7 mouse cellular contexts compared by ENCODE assay signal in the genomic region with DNA sequence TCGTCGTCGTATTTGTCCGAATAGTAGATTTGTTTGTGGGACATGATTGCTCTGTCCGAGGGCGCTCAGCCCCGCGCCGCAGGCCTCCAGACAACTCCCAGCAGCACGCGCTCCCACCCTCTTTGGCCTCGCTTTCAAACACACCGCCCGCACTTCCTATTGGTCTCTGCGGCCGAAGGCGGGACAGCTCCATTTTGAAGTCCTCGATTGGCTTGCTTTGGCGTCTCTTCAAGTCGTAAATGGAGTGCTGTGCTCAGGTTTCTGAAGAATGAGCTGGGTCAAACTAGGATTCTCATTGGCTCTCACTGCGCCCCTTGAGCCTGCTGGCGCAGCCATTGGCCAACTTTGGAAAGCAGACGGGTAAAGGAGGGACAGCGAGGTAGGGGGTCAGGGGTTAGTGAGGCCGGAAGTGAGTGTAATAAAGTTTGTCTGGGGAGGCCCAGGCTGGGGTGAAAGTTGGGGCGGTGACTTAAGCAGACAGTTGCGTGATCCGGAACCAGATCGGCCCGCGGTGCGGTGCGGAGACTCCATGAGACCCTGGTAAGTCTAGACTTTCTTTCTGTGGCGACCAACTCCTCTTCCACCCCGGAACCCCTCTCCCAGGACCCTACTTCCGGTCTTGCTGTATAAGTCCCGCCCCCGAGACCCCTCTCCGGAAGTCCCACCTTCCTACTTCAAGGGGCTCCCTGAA. TPM values are rescaled to one million over a fixed set of nuclear protein-coding genes. Genes with fewer than 3 reads are reported as not detected.
DNase-seq lines count a peak whose midpoint lies in the region; ATAC-seq lines count a peak whose summit lies in the region.

A gene (minus strand): TSS at position 214 of the 691 bp plus-strand sequence.
A gene (plus strand): TSS at position 274 of the 691 bp plus-strand sequence.

- peak within 1 kb of the TSS; percentile 97 for H3K27ac ChIP-seq in embryonic facial prominence, embryonic 12.5 days
- peak within 1 kb of the TSS; percentile 92 for H3K27ac ChIP-seq in limb, embryonic 11.5 days (replicated peaks; ENCODE audit: low read depth, low read length)
- peak within 1 kb of the TSS; percentile 77 for H3K27ac ChIP-seq in midbrain, embryonic 14.5 days (replicated peaks; ENCODE audit: low read depth, low read length)

- peak; percentile 89 for DNase-seq in adrenal gland, postnatal 25 days
- peak; percentile 100 for DNase-seq in heart, adult 11 months
- peak; percentile 90 for DNase-seq in kidney, adult 18-20 months
- peak; percentile 97 for DNase-seq in limb, embryonic 11.5 days (ENCODE audit: low spot score)
- peak; percentile 97 for DNase-seq in midbrain, embryonic 14.5 days
- DNase-seq in spleen, adult 18-20 months = peak; percentile 80 to 84

- peak; percentile 91 for ATAC-seq in embryonic facial prominence, embryonic 12.5 days (ENCODE audit: insufficient number of reproducible peaks, insufficient read depth, low FRiP score, low TSS enrichment)
- ATAC-seq in limb, embryonic 11.5 days (ENCODE audit: insufficient number of reproducible peaks, low FRiP score, low TSS enrichment, low read depth) = peak; percentile 92
- ATAC-seq in midbrain, embryonic 14.5 days (ENCODE audit: low FRiP score, low TSS enrichment) = peak; percentile 96

- H3K4me2 ChIP-seq in embryonic facial prominence, embryonic 12.5 days (replicated peaks) = peak within 1 kb of the TSS; percentile 87
- H3K4me2 ChIP-seq in limb, embryonic 11.5 days (ENCODE audit: low read depth, severe bottlenecking) = peak within 1 kb of the TSS; percentile 90
- peak within 1 kb of the TSS; percentile 93 for H3K4me2 ChIP-seq in midbrain, embryonic 14.5 days (ENCODE audit: low read length)

- H3K9ac ChIP-seq in embryonic facial prominence, embryonic 12.5 days = peak within 1 kb of the TSS; percentile 72
- H3K9ac ChIP-seq in limb, embryonic 11.5 days (ENCODE audit: low read length) = peak within 1 kb of the TSS; percentile 61
- peak within 1 kb of the TSS; percentile 58 for H3K9ac ChIP-seq in midbrain, embryonic 14.5 days (replicated peaks; ENCODE audit: low read length)

- H3K27me3 ChIP-seq in embryonic facial prominence, embryonic 12.5 days = no peaks in the 10 kb centered on the region
- no peaks in the 10 kb centered on the region for H3K27me3 ChIP-seq in limb, embryonic 11.5 days (ENCODE audit: control insufficient read depth, insufficient read depth, low read length)
- no peaks in the 10 kb centered on the region for H3K27me3 ChIP-seq in midbrain, embryonic 14.5 days (ENCODE audit: control insufficient read depth, insufficient read depth, low read length)

- no peaks in the 10 kb centered on the region for H3K9me3 ChIP-seq in embryonic facial prominence, embryonic 12.5 days
- no peaks in the 10 kb centered on the region for H3K9me3 ChIP-seq in limb, embryonic 11.5 days (ENCODE audit: control insufficient read depth, low read length)
- H3K9me3 ChIP-seq in midbrain, embryonic 14.5 days (ENCODE audit: control insufficient read depth, low read length) = no peaks in the 10 kb centered on the region

- peaks cover 31% of the 10 kb centered on the region for H3K36me3 ChIP-seq in embryonic facial prominence, embryonic 12.5 days
- H3K36me3 ChIP-seq in limb, embryonic 11.5 days (ENCODE audit: control insufficient read depth, insufficient read depth, low read length) = peaks cover 20% of the 10 kb centered on the region
- H3K36me3 ChIP-seq in midbrain, embryonic 14.5 days (ENCODE audit: control insufficient read depth, insufficient read depth, low read length) = peaks cover 6% of the 10 kb centered on the region

- H3K4me3 ChIP-seq in embryonic facial prominence, embryonic 12.5 days = peak within 1 kb of the TSS; percentile 65
- peak within 1 kb of the TSS; percentile 70 for H3K4me3 ChIP-seq in limb, embryonic 11.5 days (ENCODE audit: low read depth, low read length)
- peak within 1 kb of the TSS; percentile 56 for H3K4me3 ChIP-seq in midbrain, embryonic 14.5 days (replicated peaks; ENCODE audit: low read depth, low read length)

- WGBS in embryonic facial prominence, embryonic 12.5 days = under 1% methylated on average over 39 of the region's 39 CpGs
- under 1% methylated on average over 39 of the region's 39 CpGs for WGBS in limb, embryonic 11.5 days
- under 1% methylated on average over 39 of the region's 39 CpGs for WGBS in midbrain, embryonic 14.5 days

- H3K4me1 ChIP-seq in embryonic facial prominence, embryonic 12.5 days = peaks cover 40% of the 10 kb centered on the region
- H3K4me1 ChIP-seq in limb, embryonic 11.5 days (ENCODE audit: control insufficient read depth, insufficient read depth, low read length) = peaks cover 33% of the 10 kb centered on the region
- H3K4me1 ChIP-seq in midbrain, embryonic 14.5 days (ENCODE audit: control insufficient read depth, insufficient read depth, low read length) = peaks cover 22% of the 10 kb centered on the region

RNA-seq across cellular contexts. Expression of the first gene that starts in this region (rescaled TPM):
- total RNA-seq in adrenal gland, postnatal 25 days (2021) = 24.8 and 26.2 TPM in 2 replicates
- polyA plus RNA-seq in embryonic facial prominence, embryonic 12.5 days (2016; fragmentation: Nextera tagmentation; extraction: Ambion mirVana) = 480 and 499 TPM in 2 replicates
- polyA plus RNA-seq in limb, embryonic 11.5 days (2014; fragmentation: Nextera tagmentation; extraction: Ambion mirVana) = 774 and 797 TPM in 2 replicates
- 103 and 115 TPM in 2 replicates for polyA plus RNA-seq in midbrain, embryonic 14.5 days (2014; fragmentation: Nextera tagmentation; extraction: Ambion mirVana)

RNA-seq across cellular contexts. Expression of the second gene that starts in this region (rescaled TPM):
- total RNA-seq in adrenal gland, postnatal 25 days (2021) = 74.4 and 101 TPM in 2 replicates
- 94.5 and 97.5 TPM in 2 replicates for polyA plus RNA-seq in embryonic facial prominence, embryonic 12.5 days (2016; fragmentation: Nextera tagmentation; extraction: Ambion mirVana)
- 55.7 and 64.5 TPM in 2 replicates for polyA plus RNA-seq in limb, embryonic 11.5 days (2014; fragmentation: Nextera tagmentation; extraction: Ambion mirVana)
- 5.9 and 10.2 TPM in 2 replicates for polyA plus RNA-seq in midbrain, embryonic 14.5 days (2014; fragmentation: Nextera tagmentation; extraction: Ambion mirVana)

Comparison
In these comparisons a context has a peak if more than half of its experiments do, and no peak if none do; other contexts are left out.
1. Peak in every context shown above with its lines: DNase-seq, ATAC-seq, H3K4me3 ChIP-seq and H3K27ac ChIP-seq.